Mouse (Mus musculus) bone marrow macrophage, adult 2 months (primary cell): ENCODE measurements around the gene Myo1h. TPM values are rescaled to one million over a fixed set of nuclear protein-coding genes. Genes with fewer than 3 reads are reported as not detected.

ENCODE experiments used
- H3K27ac ChIP-seq: 2 replicates; pipeline ENCODE4 v1.5.1; 2012; ENCODE audit warnings: low read depth, low read length; ENCODE audit not compliant: insufficient read depth
- H3K4me1 ChIP-seq: 2 replicates; pipeline ENCODE4 v1.6.1; 2012; ENCODE audit warnings: low read length; ENCODE audit not compliant: control insufficient read depth, insufficient read depth
- H3K4me3 ChIP-seq: 2 replicates; pipeline ENCODE4 v1.5.1; 2012; ENCODE audit warnings: mild to moderate bottlenecking, low read length, moderate library complexity; ENCODE audit not compliant: insufficient read depth
- CTCF ChIP-seq: IDR thresholded peaks from 2 replicates; pipeline ENCODE4 v1.5.1; 2012; ENCODE audit warnings: low read depth, mild to moderate bottlenecking, low read length, moderate library complexity
- POLR2A ChIP-seq: IDR thresholded peaks from 2 replicates; pipeline ENCODE4 v1.6.1; 2012; ENCODE audit warnings: mild to moderate bottlenecking, low read depth, low read length, borderline replicate concordance
- polyA plus RNA-seq: library from polyadenylated mRNA; stranded (reverse); fragments of >200 nt; gene quantifications from 2 replicates; pipeline ENCODE4 v1.2.4, GENCODE M21; 2012; ENCODE audit not compliant: missing spikeins, insufficient read depth, insufficient read length

Myo1h gene
- polyA plus RNA-seq: not detected in 2 replicates

GRCm38 (mm10) chr5:114288874-114289273 lies at the start of gene Myo1h:
Myo1h (plus strand) TSS chr5:114289166.
- Histone ChIP-seq H3K4me1 (no peaks in the 10 kb centered on the region), H3K4me3 (no peak within 1 kb of the TSS), H3K27ac (no peak within 1 kb of the TSS)
- no peak for TF ChIP-seq CTCF
- no peak for TF ChIP-seq POLR2A

GRCm38 (mm10) chr5:114239737-114240136 lies 49.2 kb upstream of the Myo1h start:
- H3K4me1 ChIP-seq: no peaks in the 10 kb centered on the region
- no peak for TF ChIP-seq POLR2A
- TF ChIP-seq CTCF: no peak
- H3K27ac ChIP-seq: no peak overlapping the region
- no peak overlapping the region for H3K4me3 ChIP-seq

GRCm38 (mm10) chr5:114246465-114246864 lies 42.5 kb upstream of the Myo1h start:
- H3K27ac ChIP-seq: no peak overlapping the region
- TF ChIP-seq POLR2A (no peak), CTCF (no peak)
- no peak overlapping the region for H3K4me3 ChIP-seq
- no peaks in the 10 kb centered on the region for H3K4me1 ChIP-seq

- no peaks in the 10 kb centered on the region for H3K4me1 ChIP-seq
- no peak overlapping the region for H3K4me3 ChIP-seq
- H3K27ac ChIP-seq: no peak overlapping the region
- TF ChIP-seq CTCF (peak; percentile 72), POLR2A (no peak)
Observed at GRCm38 (mm10) chr5:114248174-114248589, 40.8 kb upstream of the Myo1h start.

GRCm38 (mm10) chr5:114259495-114259894 lies 29.5 kb upstream of the Myo1h start:
- TF ChIP-seq POLR2A (no peak), CTCF (no peak)
- H3K27ac ChIP-seq: no peak overlapping the region
- H3K4me1 ChIP-seq: no peaks in the 10 kb centered on the region
- H3K4me3 ChIP-seq: no peak overlapping the region

- Histone ChIP-seq H3K27ac (no peak overlapping the region), H3K4me3 (no peak overlapping the region), H3K4me1 (no peaks in the 10 kb centered on the region)
- TF ChIP-seq POLR2A: no peak
Observed at GRCm38 (mm10) chr5:114261494-114261893, 27.5 kb upstream of the Myo1h start.

- no peak overlapping the region for H3K4me3 ChIP-seq
- no peaks in the 10 kb centered on the region for H3K4me1 ChIP-seq
- no peak overlapping the region for H3K27ac ChIP-seq
- TF ChIP-seq CTCF (no peak), POLR2A (no peak)
Observed at GRCm38 (mm10) chr5:114264030-114264459, 24.9 kb upstream of the Myo1h start.

GRCm38 (mm10) chr5:114264791-114265190 lies 24.2 kb upstream of the Myo1h start:
- no peak overlapping the region for H3K4me3 ChIP-seq
- no peak overlapping the region for H3K27ac ChIP-seq
- no peaks in the 10 kb centered on the region for H3K4me1 ChIP-seq
- TF ChIP-seq POLR2A: no peak
- TF ChIP-seq CTCF: no peak

GRCm38 (mm10) chr5:114268646-114269045 lies 20.3 kb upstream of the Myo1h start:
- Histone ChIP-seq H3K4me3 (no peak overlapping the region), H3K27ac (no peak overlapping the region), H3K4me1 (no peaks in the 10 kb centered on the region)
- TF ChIP-seq CTCF (no peak), POLR2A (no peak)

- no peak overlapping the region for H3K4me3 ChIP-seq
Observed at GRCm38 (mm10) chr5:114269499-114269898, 19.5 kb upstream of the Myo1h start.

GRCm38 (mm10) chr5:114269984-114270383 lies 19.0 kb upstream of the Myo1h start:
- no peaks in the 10 kb centered on the region for H3K4me1 ChIP-seq
- no peak overlapping the region for H3K4me3 ChIP-seq
- no peak overlapping the region for H3K27ac ChIP-seq
- TF ChIP-seq POLR2A: no peak
- TF ChIP-seq CTCF: no peak

More at GRCm38 (mm10) chr5:114269499-114269898, 19.5 kb upstream of the Myo1h start:
- TF ChIP-seq CTCF: no peak
- no peak for TF ChIP-seq POLR2A
- no peaks in the 10 kb centered on the region for H3K4me1 ChIP-seq
- no peak overlapping the region for H3K27ac ChIP-seq

- TF ChIP-seq POLR2A: no peak
- TF ChIP-seq CTCF: no peak
- Histone ChIP-seq H3K4me3 (no peak within 1 kb of the TSS), H3K4me1 (no peaks in the 10 kb centered on the region), H3K27ac (no peak within 1 kb of the TSS)
Observed at GRCm38 (mm10) chr5:114273693-114274402, 15.1 kb upstream of the Myo1h start, which contains the start of gene Foxn4. Foxn4 (minus strand) TSS chr5:114273807.
